Mouse (Mus musculus) adrenal gland, adult 18-20 months (tissue): Measurements from ENCODE around the gene 8030411F24Rik. TPM values are rescaled to one million over a fixed set of nuclear protein-coding genes. Genes with fewer than 3 reads are reported as not detected.

ENCODE experiments used
- total RNA-seq, 2 experiments: library from RNA; stranded (reverse); gene quantifications; 1 replicate in 1 of 2; 2 replicates in 1 of 2; pipeline ENCODE4 v1.2.3; 2021

The 8030411F24Rik gene
- total RNA-seq, 2 experiments from 2014 or later: not detected

Other genes starting within 250 kb of the 8030411F24Rik start
- gene Nxt1, start 109.4 kb upstream of the 8030411F24Rik start, total RNA-seq: 10 to 100 TPM; 17.9 TPM
- 10 to 100 TPM; 29.7 to 30.4 TPM for gene Gzf1, start 101.0 kb upstream of the 8030411F24Rik start, total RNA-seq
- gene Napb, start 49.5 kb upstream of the 8030411F24Rik start, total RNA-seq: 1 to 10 TPM; 5.6 to 6.0 TPM
- under 1 TPM in 1 of 2 experiments, not detected in 1; 0.50 TPM for gene Cstl1, start 31.7 kb upstream of the 8030411F24Rik start, total RNA-seq
- gene Cst11, start 10.5 kb upstream of the 8030411F24Rik start, total RNA-seq: not detected
- not detected for gene Cst12, start 7.4 kb downstream of the 8030411F24Rik start, total RNA-seq
- gene Cst8, start 16.8 kb downstream of the 8030411F24Rik start, total RNA-seq: 10 to 100 TPM in 1 of 2 experiments, 1 to 10 TPM in 1; 1.6 to 84.7 TPM
- not detected for gene Cst13, start 38.1 kb downstream of the 8030411F24Rik start, total RNA-seq
- gene Cst9, start 53.1 kb downstream of the 8030411F24Rik start, total RNA-seq: not detected
- gene 9230104L09Rik, start 83.0 kb downstream of the 8030411F24Rik start, total RNA-seq: 1 to 10 TPM in 1 of 2 experiments, under 1 TPM in 1; 0.76 to 1.8 TPM
- 100 to 1,000 TPM; 915 to 993 TPM for gene Cst3, start 93.7 kb downstream of the 8030411F24Rik start, total RNA-seq
- not detected for gene Gm1330, start 221.2 kb downstream of the 8030411F24Rik start, total RNA-seq
- gene Gm10750, start 235.2 kb downstream of the 8030411F24Rik start, total RNA-seq: not detected